Mouse (Mus musculus): ENCODE results near the gene Nat8. TPM values are rescaled to one million over a fixed set of nuclear protein-coding genes. Genes with fewer than 3 reads are reported as not detected.

The Nat8 gene
- polyA plus RNA-seq, 1 experiment from 2014 or later, result not detected

Small RNAs within 50 kb of the gene (microRNA-seq; reads per million reads assigned to microRNA genes)
- not detected for gene Mir6375

Other genes starting within 250 kb of the Nat8 start
- gene Alms1, start 244.6 kb downstream of the Nat8 start, polyA plus RNA-seq (2016; fragmentation: Nextera tagmentation; extraction: Ambion mirVana), result 10.3 and 11.4 TPM in 2 replicates
- gene Nat8f7, start 118.9 kb downstream of the Nat8 start, polyA plus RNA-seq (2016; fragmentation: Nextera tagmentation; extraction: Ambion mirVana), result not detected in 2 replicates
- gene Nat8f3, start 66.3 kb downstream of the Nat8 start, polyA plus RNA-seq (2016; fragmentation: Nextera tagmentation; extraction: Ambion mirVana), result 0.18 and 0.29 TPM in 2 replicates
- not detected in 2 replicates for gene Nat8f6, start 11.1 kb downstream of the Nat8 start, polyA plus RNA-seq (2016; fragmentation: Nextera tagmentation; extraction: Ambion mirVana)
- not detected in 2 replicates for gene Nat8f5, start 11.1 kb downstream of the Nat8 start, polyA plus RNA-seq (2016; fragmentation: Nextera tagmentation; extraction: Ambion mirVana)
- gene Nat8f2, start 37.1 kb upstream of the Nat8 start, polyA plus RNA-seq (2016; fragmentation: Nextera tagmentation; extraction: Ambion mirVana), result not detected in 2 replicates
- gene Nat8f4, start 72.8 kb upstream of the Nat8 start, polyA plus RNA-seq (2016; fragmentation: Nextera tagmentation; extraction: Ambion mirVana), result 6.6 and 7.2 TPM in 2 replicates
- 35.5 and 41.4 TPM in 2 replicates for gene Tprkb, start 79.8 kb upstream of the Nat8 start, polyA plus RNA-seq (2016; fragmentation: Nextera tagmentation; extraction: Ambion mirVana)
- gene Nat8f1, start 83.6 kb upstream of the Nat8 start, polyA plus RNA-seq (2016; fragmentation: Nextera tagmentation; extraction: Ambion mirVana), result 8.3 and 9.5 TPM in 2 replicates
- gene Dusp11, start 129.6 kb upstream of the Nat8 start, polyA plus RNA-seq (2016; fragmentation: Nextera tagmentation; extraction: Ambion mirVana), result 42.7 and 53.7 TPM in 2 replicates
- not detected in 2 replicates for gene Figla, start 184.1 kb upstream of the Nat8 start, polyA plus RNA-seq (2016; fragmentation: Nextera tagmentation; extraction: Ambion mirVana)
- gene Add2, start 196.6 kb upstream of the Nat8 start, polyA plus RNA-seq (2016; fragmentation: Nextera tagmentation; extraction: Ambion mirVana), result 127 and 130 TPM in 2 replicates

Measured in midbrain, embryonic 12.5 days (tissue).